ENCODE assay signal across 9 mouse cellular contexts in the genomic region with DNA sequence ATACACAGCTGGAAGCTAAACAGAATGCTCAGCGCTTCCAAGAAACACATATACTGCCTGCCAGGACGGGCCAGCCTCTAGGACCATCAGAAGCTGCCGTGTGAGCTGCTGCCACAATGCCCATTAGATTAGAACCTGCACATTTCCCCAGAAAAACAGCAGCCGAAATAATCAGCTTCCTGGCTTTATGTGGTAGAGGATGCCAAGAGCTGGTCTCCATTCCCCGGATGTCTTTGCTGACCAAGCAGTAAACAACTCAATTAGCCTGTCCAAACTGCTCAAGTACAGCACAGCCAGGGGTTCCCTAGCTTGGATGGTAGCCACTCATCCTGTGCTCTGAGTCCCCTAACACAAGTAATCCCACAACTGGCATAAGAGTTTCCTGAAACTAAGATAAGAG. TPM values are rescaled to one million over a fixed set of nuclear protein-coding genes. Genes with fewer than 3 reads are reported as not detected.
DNase-seq lines count a peak whose midpoint lies in the region; ATAC-seq and TF ChIP-seq lines count a peak whose summit lies in the region.
"Had no signal": no experiment of that assay in that cellular context is flagged by ENCODE, and none has a peak within 500 bp of the region (broad histone marks: within the 10 kb centered on the region; RNA-seq: fewer than 3 reads in every experiment).

No protein-coding gene starts in this region.

- H3K27me3 ChIP-seq in kidney, embryonic 14.5 days (ENCODE audit: control insufficient read depth, insufficient read depth, low read length): no peaks in the 10 kb centered on the region
- H3K27me3 ChIP-seq in liver, embryonic 16.5 days (ENCODE audit: control insufficient read depth, insufficient read depth, low read depth, low read length): no peaks in the 10 kb centered on the region
- no peaks in the 10 kb centered on the region for H3K27me3 ChIP-seq in hindbrain, embryonic 16.5 days (replicated peaks; ENCODE audit: control insufficient read depth, insufficient read depth, low read length)
- H3K27me3 ChIP-seq in stomach, postnatal 0 days (ENCODE audit: control insufficient read depth, insufficient read depth, low read length): no peaks in the 10 kb centered on the region

- no peak overlapping the region for H3K27ac ChIP-seq in kidney, embryonic 14.5 days (ENCODE audit: low read depth, low read length)
- H3K27ac ChIP-seq in liver, embryonic 16.5 days (ENCODE audit: low read length): peak overlapping the region; percentile 39
- H3K27ac ChIP-seq in hindbrain, embryonic 16.5 days (ENCODE audit: low read depth, low read length): no peak overlapping the region
- no peak overlapping the region for H3K27ac ChIP-seq in stomach, postnatal 0 days (replicated peaks)

- TF ChIP-seq CTCF in stomach, postnatal 0 days (IDR thresholded peaks at IDR 0.05; ENCODE audit: low read depth): no peak

- H3K4me3 ChIP-seq in kidney, embryonic 14.5 days (ENCODE audit: low read length): no peak overlapping the region
- no peak overlapping the region for H3K4me3 ChIP-seq in liver, embryonic 16.5 days (ENCODE audit: low read depth, low read length)
- H3K4me3 ChIP-seq in hindbrain, embryonic 16.5 days (ENCODE audit: low read length): no peak overlapping the region
- no peak overlapping the region for H3K4me3 ChIP-seq in stomach, postnatal 0 days (ENCODE audit: low read depth, low read length)

- H3K36me3 ChIP-seq in kidney, embryonic 14.5 days (ENCODE audit: control insufficient read depth, insufficient read depth, low read length): peaks cover 28% of the 10 kb centered on the region; the same call in 1 of the 2 replicates
- H3K36me3 ChIP-seq in liver, embryonic 16.5 days (ENCODE audit: control insufficient read depth, insufficient read depth): peaks cover 74% of the 10 kb centered on the region
- no peaks in the 10 kb centered on the region; the same call in 1 of the 2 replicates for H3K36me3 ChIP-seq in hindbrain, embryonic 16.5 days (ENCODE audit: control insufficient read depth, insufficient read depth, low read length)
- no peaks in the 10 kb centered on the region for H3K36me3 ChIP-seq in stomach, postnatal 0 days (ENCODE audit: control insufficient read depth, insufficient read depth, low read length)

- H3K9ac ChIP-seq in kidney, embryonic 14.5 days (ENCODE audit: low read depth, low read length): no peak overlapping the region
- no peak overlapping the region for H3K9ac ChIP-seq in liver, embryonic 16.5 days (ENCODE audit: low read depth, low read length)
- no peak overlapping the region for H3K9ac ChIP-seq in hindbrain, embryonic 16.5 days (ENCODE audit: low read depth, low read length)
- no peak overlapping the region for H3K9ac ChIP-seq in stomach, postnatal 0 days (ENCODE audit: low read length)

- no peak for ATAC-seq in kidney, embryonic 14.5 days (ENCODE audit: low FRiP score, low TSS enrichment)
- no peak for ATAC-seq in liver, embryonic 16.5 days (ENCODE audit: low read depth)
- ATAC-seq in hindbrain, embryonic 16.5 days: no peak
- no peak for ATAC-seq in stomach, postnatal 0 days (ENCODE audit: low FRiP score, low TSS enrichment)

- no peak for TF ChIP-seq EP300 in stomach, postnatal 0 days (optimal IDR thresholded peaks at IDR 0.05)

- DNase-seq in kidney, adult 18-20 months: peak; percentile 52
- DNase-seq in brain, adult 2 months (ENCODE audit: low read depth, low spot score): peak; percentile 24
- peak; percentile 61 for DNase-seq in kidney, adult 9 months
- DNase-seq in stomach, postnatal 0 days (ENCODE audit: low spot score): no peak
- DNase-seq: cerebellum, adult 18-20 months had no signal

- H3K9me3 ChIP-seq in kidney, embryonic 14.5 days (ENCODE audit: control insufficient read depth, low read length): no peaks in the 10 kb centered on the region
- H3K9me3 ChIP-seq in liver, embryonic 16.5 days (replicated peaks; ENCODE audit: control insufficient read depth, low read length): no peaks in the 10 kb centered on the region
- no peaks in the 10 kb centered on the region for H3K9me3 ChIP-seq in hindbrain, embryonic 16.5 days (ENCODE audit: control insufficient read depth, low read length)
- no peaks in the 10 kb centered on the region for H3K9me3 ChIP-seq in stomach, postnatal 0 days (ENCODE audit: control insufficient read depth, low read length)

- no peaks in the 10 kb centered on the region; the same call in 1 of the 2 replicates for H3K4me1 ChIP-seq in kidney, embryonic 14.5 days (ENCODE audit: control insufficient read depth, insufficient read depth, low read length)
- peaks cover 83% of the 10 kb centered on the region for H3K4me1 ChIP-seq in liver, embryonic 16.5 days (ENCODE audit: control insufficient read depth, low read depth, low read length)
- H3K4me1 ChIP-seq in hindbrain, embryonic 16.5 days (ENCODE audit: control insufficient read depth, insufficient read depth, low read depth, low read length): no peaks in the 10 kb centered on the region; the same call in 1 of the 2 replicates
- H3K4me1 ChIP-seq in stomach, postnatal 0 days (replicated peaks; ENCODE audit: control insufficient read depth, insufficient read depth): no peaks in the 10 kb centered on the region

- no peak overlapping the region for H3K4me2 ChIP-seq in kidney, embryonic 14.5 days (replicated peaks; ENCODE audit: low read depth, low read length)
- H3K4me2 ChIP-seq in liver, embryonic 16.5 days (ENCODE audit: low read depth, low read length): no peak overlapping the region
- H3K4me2 ChIP-seq in hindbrain, embryonic 16.5 days (ENCODE audit: low read length): no peak overlapping the region
- H3K4me2 ChIP-seq in stomach, postnatal 0 days (replicated peaks; ENCODE audit: low read depth): no peak overlapping the region

- 75% methylated on average over 5 of the region's 5 CpGs for WGBS in kidney, embryonic 14.5 days
- 80% methylated on average over 5 of the region's 5 CpGs for WGBS in liver, embryonic 16.5 days (ENCODE audit: insufficient replicate concordance)
- WGBS in hindbrain, embryonic 16.5 days: 76% methylated on average over 5 of the region's 5 CpGs
- WGBS in stomach, postnatal 0 days: 73% methylated on average over 5 of the region's 5 CpGs

RNA-seq across cellular contexts. Expression of a gene that starts 19.4 kb away (rescaled TPM):
- 13.6 and 14.9 TPM in 2 replicates for polyA plus RNA-seq in kidney, embryonic 14.5 days (2014; fragmentation: Nextera tagmentation; extraction: Ambion mirVana)
- 44.3 and 50.1 TPM in 2 replicates for polyA plus RNA-seq in liver, embryonic 16.5 days (2015; fragmentation: Nextera tagmentation; extraction: Ambion mirVana)
- 8.9 and 9.3 TPM in 2 replicates for polyA plus RNA-seq in hindbrain, embryonic 16.5 days (2015; fragmentation: Nextera tagmentation; extraction: Ambion mirVana)
- polyA plus RNA-seq in stomach, postnatal 0 days (2015; fragmentation: Nextera tagmentation; extraction: Ambion mirVana): 7.1 TPM in 2 replicates

RNA-seq across cellular contexts. Expression of a gene that starts 19.8 kb away (rescaled TPM):
- polyA plus RNA-seq in kidney, embryonic 14.5 days (2014; fragmentation: Nextera tagmentation; extraction: Ambion mirVana): 0.14 and 0.27 TPM in 2 replicates
- polyA plus RNA-seq in liver, embryonic 16.5 days (2015; fragmentation: Nextera tagmentation; extraction: Ambion mirVana): 0.07 TPM in 2 replicates
- 0.86 and 1.4 TPM in 2 replicates for polyA plus RNA-seq in hindbrain, embryonic 16.5 days (2015; fragmentation: Nextera tagmentation; extraction: Ambion mirVana)
- not detected in 2 replicates for polyA plus RNA-seq in stomach, postnatal 0 days (2015; fragmentation: Nextera tagmentation; extraction: Ambion mirVana)
- polyA plus RNA-seq: large intestine, adult 2 months had no signal

RNA-seq across cellular contexts. Expression of a gene that starts 45.3 kb away (rescaled TPM):
- polyA plus RNA-seq in kidney, embryonic 14.5 days (2014; fragmentation: Nextera tagmentation; extraction: Ambion mirVana): 31.1 and 41.0 TPM in 2 replicates
- 19.1 and 20.5 TPM in 2 replicates for polyA plus RNA-seq in liver, embryonic 16.5 days (2015; fragmentation: Nextera tagmentation; extraction: Ambion mirVana)
- polyA plus RNA-seq in hindbrain, embryonic 16.5 days (2015; fragmentation: Nextera tagmentation; extraction: Ambion mirVana): 52.3 and 54.7 TPM in 2 replicates
- 14.2 and 15.1 TPM in 2 replicates for polyA plus RNA-seq in stomach, postnatal 0 days (2015; fragmentation: Nextera tagmentation; extraction: Ambion mirVana)

RNA-seq across cellular contexts. Expression of a gene that starts 47.2 kb away (rescaled TPM):
- 57.2 and 65.0 TPM in 2 replicates for polyA plus RNA-seq in kidney, embryonic 14.5 days (2014; fragmentation: Nextera tagmentation; extraction: Ambion mirVana)
- 25.4 and 26.4 TPM in 2 replicates for polyA plus RNA-seq in liver, embryonic 16.5 days (2015; fragmentation: Nextera tagmentation; extraction: Ambion mirVana)
- 52.5 and 55.9 TPM in 2 replicates for polyA plus RNA-seq in hindbrain, embryonic 16.5 days (2015; fragmentation: Nextera tagmentation; extraction: Ambion mirVana)
- polyA plus RNA-seq in stomach, postnatal 0 days (2015; fragmentation: Nextera tagmentation; extraction: Ambion mirVana): 36.8 and 37.8 TPM in 2 replicates

RNA-seq across cellular contexts. Expression of a gene that starts 49.3 kb away (rescaled TPM):
- polyA plus RNA-seq in kidney, embryonic 14.5 days (2014; fragmentation: Nextera tagmentation; extraction: Ambion mirVana): 11.9 and 15.8 TPM in 2 replicates
- 1.6 and 1.8 TPM in 2 replicates for polyA plus RNA-seq in liver, embryonic 16.5 days (2015; fragmentation: Nextera tagmentation; extraction: Ambion mirVana)
- polyA plus RNA-seq in hindbrain, embryonic 16.5 days (2015; fragmentation: Nextera tagmentation; extraction: Ambion mirVana): 82.7 and 82.9 TPM in 2 replicates
- 14.5 and 16.9 TPM in 2 replicates for polyA plus RNA-seq in stomach, postnatal 0 days (2015; fragmentation: Nextera tagmentation; extraction: Ambion mirVana)
